Mouse (Mus musculus) lung, postnatal 0 days (tissue): ENCODE measurements around the gene Drd5. TPM values are rescaled to one million over a fixed set of nuclear protein-coding genes. Genes with fewer than 3 reads are reported as not detected.

Source experiments
- ATAC-seq: fragments of 200-750 bp; cut with Nextera tagmentation; 2 replicates; pipeline ENCODE4 v1.8.0; 2017; ENCODE audit warnings: moderate library complexity
- DNase-seq: peaks from one replicate; pipeline ENCODE4 v3.0.0-alpha.2; 2016; ENCODE audit warnings: low spot score
- H3K27ac ChIP-seq: fragments of 300-500 bp; sonication (generic); 2 replicates; pipeline ENCODE4 v1.5.1; 2014; ENCODE audit warnings: antibody characterized with exemption, mild to moderate bottlenecking, low read length, mixed read lengths
- H3K27me3 ChIP-seq: fragments of 300-500 bp; sonication (generic); replicated peaks from 2 replicates; pipeline ENCODE4 v1.6.1; 2014; ENCODE audit warnings: low read length, mixed read lengths; ENCODE audit not compliant: insufficient read depth
- H3K36me3 ChIP-seq: fragments of 300-500 bp; sonication (generic); 2 replicates; pipeline ENCODE4 v1.6.1; 2014; ENCODE audit warnings: low read length, mixed read lengths; ENCODE audit not compliant: insufficient read depth
- H3K4me1 ChIP-seq: fragments of 300-500 bp; sonication (generic); 2 replicates; pipeline ENCODE4 v1.6.1; 2014; ENCODE audit warnings: antibody characterized with exemption, low read depth, low read length, mixed read lengths; ENCODE audit not compliant: insufficient read depth
- H3K4me2 ChIP-seq: fragments of 300-500 bp; sonication (generic); replicated peaks from 2 replicates; pipeline ENCODE4 v1.6.1; 2014; ENCODE audit warnings: low read depth, mild to moderate bottlenecking, low read length, moderate library complexity, mixed read lengths
- H3K4me3 ChIP-seq: fragments of 300-500 bp; sonication (generic); 2 replicates; pipeline ENCODE4 v1.5.1; 2014; ENCODE audit warnings: low read depth, low read length
- H3K9ac ChIP-seq: fragments of 300-500 bp; sonication (generic); replicated peaks from 2 replicates; pipeline ENCODE4 v1.6.1; 2014; ENCODE audit warnings: low read depth, mild to moderate bottlenecking
- H3K9me3 ChIP-seq: fragments of 300-500 bp; sonication (generic); 2 replicates; pipeline ENCODE4 v1.6.1; 2016; ENCODE audit warnings: low read length, mixed read lengths
- CTCF ChIP-seq: IDR thresholded peaks from 2 replicates; pipeline ENCODE4 v1.5.1; 2016; ENCODE audit warnings: antibody characterized with exemption, mild to moderate bottlenecking
- EP300 ChIP-seq: IDR thresholded peaks from 2 replicates; pipeline ENCODE4 v1.6.1; 2016; ENCODE audit warnings: antibody characterized with exemption, mild to moderate bottlenecking, control low read depth
- WGBS: fragments of 180-500 bp; shearing (Covaris S2); extraction: QIAGEN DNeasy Blood & Tissue Kit; methylation state at CpG from one replicate; pipeline ENCODE4 v1.1.7; 2014; 5-methylcytosine and 5-hydroxymethylcytosine counted together
- polyA plus RNA-seq: library from polyadenylated mRNA; unstranded; fragments of >200 nt; fragmentation: Nextera tagmentation; extraction: Ambion mirVana; gene quantifications from 2 replicates; pipeline ENCODE4 v1.2.1, GENCODE M21; 2015

Drd5 gene
- polyA plus RNA-seq, 1 experiment from 2014 or later, result not detected

GRCm38 (mm10) chr5:38305241-38305640 is 13.9 kb upstream of the Drd5 start:
- Histone ChIP-seq H3K27ac (no peak overlapping the region), H3K4me1 (no peaks in the 10 kb centered on the region), H3K9me3 (no peaks in the 10 kb centered on the region), H3K4me2 (no peak overlapping the region), H3K4me3 (no peak overlapping the region), H3K9ac (no peak overlapping the region), H3K27me3 (no peaks in the 10 kb centered on the region), H3K36me3 (no peaks in the 10 kb centered on the region)
- WGBS, result 62% methylated on average over 2 of the region's 2 CpGs
- ATAC-seq, result no peak
- no peak for DNase-seq
- no peak for TF ChIP-seq CTCF
- TF ChIP-seq EP300, result no peak

DNA sequence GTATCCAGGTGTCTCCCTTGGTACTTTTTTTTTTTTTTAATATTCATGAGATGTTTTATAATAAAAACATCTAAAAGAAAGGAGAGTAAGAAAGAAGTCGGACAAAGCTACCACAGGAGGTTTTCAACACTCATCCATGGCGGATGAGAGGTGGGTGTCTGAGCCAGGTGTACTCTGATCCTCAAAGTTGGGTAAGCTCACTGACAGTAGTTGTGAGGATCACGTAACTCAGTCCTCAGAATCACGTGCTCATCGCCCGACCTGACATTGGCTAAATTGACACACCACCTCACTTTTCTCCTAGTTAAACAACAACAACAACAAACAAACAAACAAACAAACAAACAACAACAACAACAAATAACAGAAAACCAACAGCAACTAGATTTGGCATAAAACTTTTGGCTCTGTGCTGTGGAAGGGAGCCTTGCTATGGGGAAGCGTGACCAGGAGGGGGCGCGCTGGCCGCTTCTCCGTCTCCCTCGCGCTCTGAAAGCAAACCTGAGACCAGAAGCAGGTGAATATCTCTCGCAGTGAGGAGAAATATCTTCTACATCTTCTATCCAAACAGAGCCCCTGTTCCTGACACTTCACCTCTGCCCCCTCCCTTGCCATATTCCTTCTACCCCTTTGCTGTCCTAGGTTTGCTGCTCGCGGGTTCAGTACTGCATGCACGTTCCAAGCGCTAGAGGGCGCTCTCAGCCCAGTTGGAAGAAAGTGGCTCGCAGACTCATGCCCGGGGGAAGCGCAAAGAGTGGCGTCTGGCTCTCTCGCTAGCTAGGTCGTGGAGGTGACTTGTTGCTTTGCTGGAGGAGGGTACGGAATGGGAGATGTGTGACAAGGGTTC is 11.7 kb upstream of the Drd5 start:
- H3K4me3 ChIP-seq, result peak overlapping the region; percentile 31; the same call in 1 of the 2 replicates
- TF ChIP-seq CTCF (peak; percentile 96), EP300 (no peak)
- H3K9me3 ChIP-seq, result no peaks in the 10 kb centered on the region
- no peak overlapping the region for H3K9ac ChIP-seq
- H3K4me1 ChIP-seq, result no peaks in the 10 kb centered on the region
- peak; percentile 89 for DNase-seq
- no peaks in the 10 kb centered on the region for H3K36me3 ChIP-seq
- WGBS, result 9% methylated on average over 26 of the region's 26 CpGs
- no peak overlapping the region for H3K27ac ChIP-seq
- H3K4me2 ChIP-seq, result peak overlapping the region; percentile 58
- no peaks in the 10 kb centered on the region for H3K27me3 ChIP-seq
- peak; percentile 82 for ATAC-seq

DNA sequence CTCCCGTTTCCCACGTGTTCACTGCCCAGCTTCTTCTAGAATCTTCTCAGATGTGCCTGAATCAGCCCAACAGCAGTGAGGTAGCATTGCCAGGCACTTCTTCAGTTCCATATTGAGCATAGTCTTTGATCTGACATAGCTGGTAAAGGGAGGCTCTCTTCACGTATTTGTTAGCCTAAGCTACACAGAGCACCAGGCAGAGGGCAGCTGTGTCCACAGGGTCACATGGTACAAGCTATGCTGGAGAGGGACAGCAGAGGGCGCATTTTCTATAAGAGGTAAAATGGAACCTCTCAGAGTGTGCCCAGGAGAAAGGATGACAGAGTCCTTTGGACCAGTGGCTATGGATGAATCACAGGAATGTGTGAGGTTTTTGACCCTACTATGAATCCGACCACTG is 10.3 kb upstream of the Drd5 start:
- no peak overlapping the region for H3K27ac ChIP-seq
- peak; percentile 54; the same call in 1 of the 2 replicates for ATAC-seq
- peak; percentile 43 for DNase-seq
- H3K4me1 ChIP-seq, result no peaks in the 10 kb centered on the region
- H3K9ac ChIP-seq, result no peak overlapping the region
- H3K4me2 ChIP-seq, result no peak overlapping the region
- H3K36me3 ChIP-seq, result no peaks in the 10 kb centered on the region
- TF ChIP-seq CTCF (peak; percentile 71), EP300 (no peak)
- WGBS, result 42% methylated on average over 5 of the region's 5 CpGs
- H3K27me3 ChIP-seq, result no peaks in the 10 kb centered on the region
- H3K4me3 ChIP-seq, result no peak overlapping the region
- H3K9me3 ChIP-seq, result no peaks in the 10 kb centered on the region

DNA sequence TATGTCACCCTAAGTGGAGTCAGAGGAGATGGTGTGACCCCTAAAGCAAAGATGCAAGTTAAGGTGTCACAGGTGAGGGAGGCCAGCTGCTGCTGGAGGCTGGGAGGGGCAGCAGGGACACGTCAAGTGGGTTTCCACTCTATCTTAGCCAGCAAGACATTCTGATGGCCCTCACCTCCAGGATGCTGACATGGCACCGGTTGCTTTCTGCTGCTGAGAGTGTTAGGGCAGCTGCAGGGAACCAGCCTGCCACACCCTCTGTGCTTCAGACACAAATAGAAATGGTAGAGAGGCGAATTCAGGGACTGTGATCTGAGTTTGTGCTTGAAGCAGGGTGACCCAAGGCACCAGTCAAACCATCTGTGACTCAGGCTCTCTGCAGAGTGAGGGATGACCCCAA is 9.4 kb upstream of the Drd5 start:
- H3K36me3 ChIP-seq, result no peaks in the 10 kb centered on the region
- H3K4me2 ChIP-seq, result no peak overlapping the region
- DNase-seq (no peak), ATAC-seq (no peak)
- no peaks in the 10 kb centered on the region for H3K9me3 ChIP-seq
- TF ChIP-seq CTCF (no peak), EP300 (no peak)
- H3K27me3 ChIP-seq, result no peaks in the 10 kb centered on the region
- no peaks in the 10 kb centered on the region for H3K4me1 ChIP-seq
- no peak overlapping the region for H3K9ac ChIP-seq
- no peak overlapping the region for H3K27ac ChIP-seq
- 46% methylated on average over 3 of the region's 3 CpGs for WGBS
- H3K4me3 ChIP-seq, result no peak overlapping the region

GRCm38 (mm10) chr5:38333381-38333780 is 14.2 kb downstream of the Drd5 start:
- no peaks in the 10 kb centered on the region for H3K36me3 ChIP-seq
- no peaks in the 10 kb centered on the region for H3K4me1 ChIP-seq
- no peak overlapping the region for H3K9ac ChIP-seq
- H3K4me2 ChIP-seq, result no peak overlapping the region
- no peaks in the 10 kb centered on the region for H3K9me3 ChIP-seq
- no peaks in the 10 kb centered on the region for H3K27me3 ChIP-seq
- no peak for TF ChIP-seq EP300
- no peak for TF ChIP-seq CTCF
- 67% methylated on average over 4 of the region's 4 CpGs for WGBS
- no peak for DNase-seq
- H3K27ac ChIP-seq, result no peak overlapping the region
- no peak for ATAC-seq
- no peak overlapping the region for H3K4me3 ChIP-seq

DNA sequence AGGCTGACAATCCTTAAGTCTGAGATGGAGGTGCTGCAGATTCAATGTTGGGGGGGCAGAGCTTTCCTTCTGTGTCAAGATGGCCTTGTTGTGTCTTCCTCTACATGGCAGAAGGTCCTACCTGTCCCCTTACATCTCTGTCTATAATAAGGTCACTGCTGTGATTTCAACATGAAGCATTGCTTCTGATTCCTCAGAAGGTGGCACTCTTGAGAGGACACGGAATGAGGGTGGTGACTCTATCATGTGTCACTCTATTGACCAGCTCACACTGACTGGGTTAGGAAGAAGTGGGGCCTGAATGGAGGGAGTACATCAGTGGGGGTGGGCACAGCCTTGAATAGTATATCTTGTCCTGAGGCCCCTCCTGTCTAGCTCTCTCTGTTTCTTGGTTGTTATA is 15.4 kb downstream of the Drd5 start:
- no peak for ATAC-seq
- no peak overlapping the region for H3K27ac ChIP-seq
- H3K9ac ChIP-seq, result no peak overlapping the region
- H3K4me3 ChIP-seq, result no peak overlapping the region
- TF ChIP-seq CTCF (peak; percentile 26), EP300 (no peak)
- no peaks in the 10 kb centered on the region for H3K9me3 ChIP-seq
- H3K27me3 ChIP-seq, result no peaks in the 10 kb centered on the region
- no peaks in the 10 kb centered on the region for H3K36me3 ChIP-seq
- H3K4me1 ChIP-seq, result no peaks in the 10 kb centered on the region
- WGBS, result 28% methylated on average over 1 of the region's 1 CpGs
- no peak overlapping the region for H3K4me2 ChIP-seq
- no peak for DNase-seq
